Mouse (Mus musculus) spleen, adult 2 months (tissue): ENCODE results near the gene Cacna1c. TPM values are rescaled to one million over a fixed set of nuclear protein-coding genes. Genes with fewer than 3 reads are reported as not detected.

Experiments used
- DNase-seq, 2 experiments: peaks; one replicate each; pipeline versions ENCODE4 v3.0.0 to v3.0.0-alpha.2; 2012 to 2021; ENCODE audit warnings: low spot score in 2 of 2, low read depth in 1 of 2
- H3K27ac ChIP-seq: fragments of 200-500 bp; 2 replicates; pipeline ENCODE4 v1.5.1; 2012; ENCODE audit warnings: low read length, inconsistent platforms; ENCODE audit not compliant: insufficient read depth
- H3K27me3 ChIP-seq: fragments of 200-500 bp; 2 replicates; pipeline ENCODE4 v1.6.1; 2012; ENCODE audit warnings: mild to moderate bottlenecking, moderate library complexity, low read length, inconsistent platforms; ENCODE audit not compliant: control insufficient read depth, insufficient read depth
- H3K36me3 ChIP-seq: fragments of 200-500 bp; 2 replicates; pipeline ENCODE4 v1.6.1; 2012; ENCODE audit warnings: mild to moderate bottlenecking, low read length, inconsistent platforms; ENCODE audit not compliant: control insufficient read depth, insufficient read depth
- H3K4me1 ChIP-seq: fragments of 200-500 bp; 2 replicates; pipeline ENCODE4 v1.6.1; 2011; ENCODE audit warnings: inconsistent platforms; ENCODE audit not compliant: control insufficient read depth, insufficient read depth, insufficient read length
- H3K4me3 ChIP-seq: fragments of 200-500 bp; 2 replicates; pipeline ENCODE4 v1.5.1; 2011; ENCODE audit warnings: mild to moderate bottlenecking, inconsistent platforms; ENCODE audit not compliant: insufficient read depth, insufficient read length; ENCODE audit errors: extremely low read depth
- CTCF ChIP-seq: fragments of 200-500 bp; IDR thresholded peaks from 2 replicates; pipeline ENCODE4 v1.5.1; 2011; ENCODE audit warnings: mild to moderate bottlenecking, inconsistent platforms; ENCODE audit not compliant: insufficient read depth, insufficient read length, insufficient replicate concordance; ENCODE audit errors: extremely low read depth
- POLR2A ChIP-seq: fragments of 200-500 bp; IDR thresholded peaks from 2 replicates; pipeline ENCODE4 v1.6.1; 2011; ENCODE audit warnings: low read depth, low read length, inconsistent platforms
- WGBS: fragments of 180-500 bp; shearing (Covaris S2); methylation state at CpG from one replicate; pipeline ENCODE4 v1.1.7; 2018; 5-methylcytosine and 5-hydroxymethylcytosine counted together
- polyA plus RNA-seq: library from polyadenylated mRNA; depleted of rRNA; stranded (reverse); fragments of >200 nt; gene quantifications from 2 replicates; pipeline ENCODE4 v1.2.3, GENCODE M21; 2012

Cacna1c gene
- polyA plus RNA-seq, 1 experiment: 1.1 TPM

- no peaks in the 10 kb centered on the region for H3K27me3 ChIP-seq
- no peaks in the 10 kb centered on the region for H3K36me3 ChIP-seq
- TF ChIP-seq POLR2A (no peak), CTCF (no peak)
- WGBS: 93% methylated on average over 5 of the region's 5 CpGs
- no peak for DNase-seq
- H3K4me1 ChIP-seq: no peaks in the 10 kb centered on the region
- H3K4me3 ChIP-seq: no peak overlapping the region
- no peak overlapping the region for H3K27ac ChIP-seq
Observed at GRCm38 (mm10) chr6:119004596-119004995, 191.6 kb downstream of the Cacna1c start.

- H3K4me1 ChIP-seq: no peaks in the 10 kb centered on the region
- H3K27me3 ChIP-seq: no peaks in the 10 kb centered on the region
- H3K4me3 ChIP-seq: no peak overlapping the region
- DNase-seq: no peak
- H3K36me3 ChIP-seq: no peaks in the 10 kb centered on the region
- TF ChIP-seq POLR2A: no peak
- no peak for TF ChIP-seq CTCF
- H3K27ac ChIP-seq: no peak overlapping the region
- WGBS: 70% methylated on average over 2 of the region's 2 CpGs
Observed at GRCm38 (mm10) chr6:119001442-119001841, 194.8 kb downstream of the Cacna1c start.

- Histone ChIP-seq H3K27ac (no peak overlapping the region), H3K4me1 (no peaks in the 10 kb centered on the region), H3K27me3 (no peaks in the 10 kb centered on the region), H3K36me3 (no peaks in the 10 kb centered on the region), H3K4me3 (no peak overlapping the region)
- no peak for DNase-seq
- 65% methylated on average over 3 of the region's 3 CpGs for WGBS
- TF ChIP-seq CTCF (no peak), POLR2A (no peak)
Observed at GRCm38 (mm10) chr6:119000255-119000654, 196.0 kb downstream of the Cacna1c start.

- 89% methylated on average over 2 of the region's 2 CpGs for WGBS
Observed at GRCm38 (mm10) chr6:118999329-118999875, 196.8 kb downstream of the Cacna1c start.

GRCm38 (mm10) chr6:118997397-118997796 lies 198.8 kb downstream of the Cacna1c start:
- no peak for TF ChIP-seq POLR2A
- TF ChIP-seq CTCF: no peak
- Histone ChIP-seq H3K27ac (no peak overlapping the region), H3K36me3 (no peaks in the 10 kb centered on the region), H3K27me3 (no peaks in the 10 kb centered on the region), H3K4me3 (no peak overlapping the region), H3K4me1 (no peaks in the 10 kb centered on the region)
- DNase-seq: no peak
- 95% methylated on average over 4 of the region's 4 CpGs for WGBS

More at GRCm38 (mm10) chr6:118999329-118999875, 196.8 kb downstream of the Cacna1c start:
- Histone ChIP-seq H3K27ac (no peak overlapping the region), H3K4me3 (no peak overlapping the region), H3K27me3 (no peaks in the 10 kb centered on the region), H3K36me3 (no peaks in the 10 kb centered on the region), H3K4me1 (no peaks in the 10 kb centered on the region)
- TF ChIP-seq CTCF (no peak), POLR2A (no peak)
- no peak for DNase-seq

GRCm38 (mm10) chr6:118994272-118995061 lies 201.8 kb downstream of the Cacna1c start:
- Histone ChIP-seq H3K4me1 (no peaks in the 10 kb centered on the region), H3K27ac (no peak overlapping the region), H3K36me3 (no peaks in the 10 kb centered on the region), H3K27me3 (no peaks in the 10 kb centered on the region), H3K4me3 (no peak overlapping the region)
- 81% methylated on average over 9 of the region's 9 CpGs for WGBS
- no peak for DNase-seq
- TF ChIP-seq CTCF: no peak
- no peak for TF ChIP-seq POLR2A

- no peak overlapping the region for H3K27ac ChIP-seq
- WGBS: 85% methylated on average over 6 of the region's 6 CpGs
Observed at GRCm38 (mm10) chr6:118992391-118992790, 203.8 kb downstream of the Cacna1c start.

More at GRCm38 (mm10) chr6:118992391-118992790, 203.8 kb downstream of the Cacna1c start:
- DNase-seq: no peak
- Histone ChIP-seq H3K27me3 (no peaks in the 10 kb centered on the region), H3K4me1 (no peaks in the 10 kb centered on the region), H3K4me3 (no peak overlapping the region), H3K36me3 (no peaks in the 10 kb centered on the region)
- TF ChIP-seq POLR2A (no peak), CTCF (no peak)
